ENCODE assay signal across 13 mouse cellular contexts in the genomic region with DNA sequence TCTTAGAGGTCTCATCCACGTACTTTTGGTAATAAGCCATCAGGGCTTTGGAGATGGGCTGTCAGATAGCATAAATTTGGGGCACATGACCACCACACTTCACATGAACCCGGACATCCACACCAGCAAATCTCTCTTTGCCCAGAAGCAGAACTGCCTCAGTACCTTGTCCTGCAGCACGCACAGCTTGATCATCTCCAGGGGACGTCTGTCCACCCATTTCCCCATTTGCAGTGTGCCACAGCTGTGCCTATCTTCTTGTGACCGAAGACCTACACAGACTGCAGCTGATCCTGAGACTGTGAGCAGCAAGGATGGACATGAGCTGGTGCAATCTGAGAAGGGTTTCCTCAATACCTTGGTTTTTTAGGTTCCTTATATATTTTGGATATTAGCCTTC.
"Had no signal": no experiment of that assay in that cellular context is flagged by ENCODE, and none has a peak within 500 bp of the region (broad histone marks: within the 10 kb centered on the region; RNA-seq: fewer than 3 reads in every experiment).

No protein-coding gene starts in this region.

- H3K4me3 ChIP-seq: limb, embryonic 12.5 days; liver, embryonic 13.5 days had no signal

- H3K27ac ChIP-seq: limb, embryonic 12.5 days; liver, embryonic 13.5 days had no signal

- H3K36me3 ChIP-seq: limb, embryonic 12.5 days; liver, embryonic 13.5 days had no signal

- H3K4me1 ChIP-seq: limb, embryonic 12.5 days; liver, embryonic 13.5 days had no signal

- H3K4me2 ChIP-seq: limb, embryonic 12.5 days; liver, embryonic 13.5 days; midbrain, embryonic 11.5 days had no signal

- ATAC-seq: intestine, embryonic 16.5 days; liver, postnatal 0 days; lung, postnatal 0 days; midbrain, embryonic 16.5 days had no signal

- H3K27me3 ChIP-seq: limb, embryonic 12.5 days; liver, embryonic 13.5 days had no signal

- H3K9ac ChIP-seq: limb, embryonic 12.5 days; liver, embryonic 13.5 days; liver, postnatal 0 days had no signal

- H3K9me3 ChIP-seq: limb, embryonic 12.5 days; liver, embryonic 13.5 days had no signal

- DNase-seq: kidney, adult 8-10 months; kidney, postnatal 25 days; layer of hippocampus, postnatal 36 days; liver; liver, embryonic 13.5 days; liver, postnatal 0 days; thymus, adult 18-20 months; thymus, postnatal 14 days had no signal
